Mouse (Mus musculus) mouse trophoblast stem cell (cell line): ENCODE measurements at regions not wholly inside any gene's neighbourhood (a gene's known extent, or its start where the extent isn't known, plus 50 kb on each side); places are given as distances from the start of the nearest gene placed in this dataset.

Experiments used
- in situ Hi-C, 2 experiments: fragments of 300-500 bp; cut with MseI, MboI; formaldehyde crosslinking; loops; 2 replicates in 1 of 2; 3 replicates in 1 of 2; pipeline ENCODE4 v1.15.1; 2025

GRCm38 (mm10) chr5:90164434-90164833, 59.4 kb downstream of the Cox18 start:
- in situ Hi-C loops = no loop called here

GRCm38 (mm10) chr5:90163033-90163859, 60.6 kb downstream of the Cox18 start:
- in situ Hi-C loops = no loop called here

- in situ Hi-C loops = no loop called here
These were observed 63.5 kb downstream of the Cox18 start for GRCm38 (mm10) chr5:90160281-90160680.

- in situ Hi-C loops = no loop called here
These were observed 67.3 kb downstream of the Cox18 start for GRCm38 (mm10) chr5:90156522-90156921.

GRCm38 (mm10) chr5:90149611-90150532, 73.9 kb downstream of the Cox18 start:
- in situ Hi-C loops = no loop called here

- in situ Hi-C loops = no loop called here
These were observed 87.8 kb downstream of the Cox18 start for GRCm38 (mm10) chr5:90135971-90136370.

- in situ Hi-C loops = no loop called here
These were observed 116.8 kb downstream of the Cox18 start for GRCm38 (mm10) chr5:90107036-90107435.

GRCm38 (mm10) chr5:90104672-90105071, 119.1 kb downstream of the Cox18 start:
- in situ Hi-C loops = no loop called here

- in situ Hi-C loops = no loop called here
These were observed 135.3 kb downstream of the Cox18 start for GRCm38 (mm10) chr5:90088541-90088940.

GRCm38 (mm10) chr5:90086491-90086890, 137.3 kb downstream of the Cox18 start:
- in situ Hi-C loops = no loop called here

GRCm38 (mm10) chr5:90077025-90077536, 146.7 kb downstream of the Cox18 start:
- in situ Hi-C loops = no loop called here

GRCm38 (mm10) chr5:90075629-90076349, 148.0 kb downstream of the Cox18 start:
- in situ Hi-C loops = no loop called here

- in situ Hi-C loops = no loop called here
These were observed 152.0 kb downstream of the Cox18 start for GRCm38 (mm10) chr5:90071806-90072205.

- in situ Hi-C loops = no loop called here
These were observed 155.2 kb downstream of the Cox18 start for GRCm38 (mm10) chr5:90068601-90069000.

- in situ Hi-C loops = no loop called here
These were observed 156.0 kb downstream of the Cox18 start for GRCm38 (mm10) chr5:90067817-90068216.

- in situ Hi-C loops = no loop called here
These were observed 157.8 kb downstream of the Cox18 start for GRCm38 (mm10) chr5:90065884-90066615.

- in situ Hi-C loops = no loop called here
These were observed 168.1 kb downstream of the Cox18 start for GRCm38 (mm10) chr5:90055686-90056085.

- in situ Hi-C loops = no loop called here
These were observed 169.4 kb upstream of the Adamts3 start for GRCm38 (mm10) chr5:90052516-90052915.

GRCm38 (mm10) chr5:90049856-90050255, 166.7 kb upstream of the Adamts3 start:
- in situ Hi-C loops = no loop called here

GRCm38 (mm10) chr5:90042781-90043180, 159.6 kb upstream of the Adamts3 start:
- in situ Hi-C loops = no loop called here

GRCm38 (mm10) chr5:90033103-90033502, 150.0 kb upstream of the Adamts3 start:
- in situ Hi-C loops = no loop called here
